Mouse (Mus musculus): ENCODE measurements around the gene Cracr2b. TPM values are rescaled to one million over a fixed set of nuclear protein-coding genes. Genes with fewer than 3 reads are reported as not detected.

The Cracr2b gene
- polyA plus RNA-seq, 1 experiment from 2014 or later = 12.7 TPM

DNA sequence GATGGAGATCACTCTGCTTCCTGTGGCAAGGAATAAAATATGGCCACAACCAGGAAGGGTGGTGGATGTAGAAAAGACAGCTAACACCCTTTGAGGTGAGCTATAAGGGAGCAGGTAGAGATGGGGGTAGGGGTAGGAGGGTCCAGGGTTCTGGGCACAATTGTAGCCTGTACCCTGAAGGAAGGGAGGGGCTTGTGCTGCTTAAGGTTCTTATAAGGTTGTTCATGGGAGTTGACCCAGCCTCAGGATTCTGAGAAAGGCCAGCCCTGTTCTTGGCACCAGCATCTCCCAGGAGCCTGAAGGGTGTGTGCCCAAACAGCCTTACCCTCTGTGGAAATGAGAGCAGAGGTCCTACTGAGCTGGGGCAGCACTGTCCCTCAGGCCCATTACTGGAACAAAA is 9.0 kb upstream of the Cracr2b start:
- Histone ChIP-seq H3K27ac (ENCODE audit: low read depth, low read length) (no peak overlapping the region), H3K4me1 (replicated peaks; ENCODE audit: control insufficient read depth, insufficient read depth, low read length) (peaks cover 9% of the 10 kb centered on the region)
- no peak for ATAC-seq

DNA sequence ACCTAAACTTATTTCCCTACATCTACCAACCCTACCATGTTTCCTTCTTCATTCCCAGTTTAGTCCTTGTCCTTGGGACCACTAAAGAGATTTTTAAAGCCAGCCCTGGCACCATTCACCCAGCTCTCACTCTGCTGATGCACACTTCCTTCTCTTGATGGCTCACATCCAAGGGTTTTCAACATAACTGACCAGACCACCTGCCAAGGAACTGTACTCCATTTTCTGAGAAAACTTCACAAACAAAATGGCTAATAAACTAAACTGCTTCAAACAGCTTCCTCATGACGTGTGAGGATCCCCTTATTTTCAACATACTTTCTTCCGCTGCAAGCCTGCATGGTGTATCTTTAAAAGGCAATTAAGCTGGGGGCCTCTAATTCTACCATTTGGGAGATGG is 7.3 kb upstream of the Cracr2b start:
- H3K4me2 ChIP-seq (replicated peaks; ENCODE audit: low read depth) = no peak overlapping the region
- peaks cover 39% of the 10 kb centered on the region for H3K36me3 ChIP-seq (ENCODE audit: control insufficient read depth, insufficient read depth)
- no peak overlapping the region for H3K27ac ChIP-seq (ENCODE audit: low read depth, low read length)
- no peaks in the 10 kb centered on the region for H3K9me3 ChIP-seq (ENCODE audit: control insufficient read depth)
- TF ChIP-seq CTCF (IDR thresholded peaks at IDR 0.05; ENCODE audit: low read depth) = no peak
- no peaks in the 10 kb centered on the region for H3K27me3 ChIP-seq (replicated peaks; ENCODE audit: control insufficient read depth, insufficient read depth, low read length)
- no peak for ATAC-seq
- H3K9ac ChIP-seq (ENCODE audit: low read depth, low read length) = no peak overlapping the region
- peaks cover 3% of the 10 kb centered on the region for H3K4me1 ChIP-seq (replicated peaks; ENCODE audit: control insufficient read depth, insufficient read depth, low read length)
- no peak overlapping the region for H3K4me3 ChIP-seq (ENCODE audit: low read depth, low read length)
- 66% methylated on average over 2 of the region's 2 CpGs for WGBS

More for the DNA sequence above, 9.0 kb upstream of the Cracr2b start:
- H3K9ac ChIP-seq (ENCODE audit: low read depth, low read length) = no peak overlapping the region
- H3K27me3 ChIP-seq (replicated peaks; ENCODE audit: control insufficient read depth, insufficient read depth, low read length) = no peaks in the 10 kb centered on the region
- no peak overlapping the region for H3K4me3 ChIP-seq (ENCODE audit: low read depth, low read length)
- TF ChIP-seq CTCF (IDR thresholded peaks at IDR 0.05; ENCODE audit: low read depth) = no peak
- no peak overlapping the region for H3K4me2 ChIP-seq (replicated peaks; ENCODE audit: low read depth)
- H3K36me3 ChIP-seq (ENCODE audit: control insufficient read depth, insufficient read depth) = peaks cover 31% of the 10 kb centered on the region
- no peaks in the 10 kb centered on the region for H3K9me3 ChIP-seq (ENCODE audit: control insufficient read depth)

DNA sequence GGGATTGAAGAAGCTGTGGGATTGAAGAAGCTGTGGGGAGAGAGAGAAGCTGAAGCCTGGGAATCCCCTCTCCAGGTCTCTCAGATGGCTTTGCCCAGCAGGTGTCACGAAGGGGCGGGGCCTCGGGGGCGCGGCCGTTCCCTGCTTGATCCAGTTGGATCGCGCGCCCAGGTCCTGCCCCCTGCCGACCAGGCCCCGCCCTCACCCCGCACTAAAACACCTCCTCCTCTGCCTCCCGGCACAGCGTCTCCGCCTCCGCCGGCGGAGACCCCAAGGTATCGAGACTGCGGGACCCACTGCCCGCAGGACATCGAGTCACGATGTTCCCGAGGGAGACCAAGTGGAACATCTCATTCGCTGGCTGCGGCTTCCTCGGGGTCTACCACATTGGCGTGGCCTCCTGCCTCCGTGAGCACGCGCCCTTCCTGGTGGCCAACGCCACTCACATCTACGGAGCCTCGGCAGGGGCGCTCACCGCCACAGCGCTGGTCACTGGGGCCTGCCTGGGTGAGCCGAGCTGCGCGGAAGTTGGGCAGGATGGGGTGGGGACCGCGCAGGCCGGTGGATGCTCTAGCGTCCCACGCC is 5.8 kb upstream of the Cracr2b start, which contains the start of gene Pnpla2:
TSS of gene Pnpla2 (plus strand) at position 232 of the 585 bp plus-strand sequence.
- Histone ChIP-seq H3K4me2 (replicated peaks; ENCODE audit: low read depth) (peak within 1 kb of the TSS; percentile 90), H3K4me1 (replicated peaks; ENCODE audit: control insufficient read depth, insufficient read depth, low read length) (no peaks in the 10 kb centered on the region; the same call in 1 of the 2 replicates), H3K27me3 (replicated peaks; ENCODE audit: control insufficient read depth, insufficient read depth, low read length) (no peaks in the 10 kb centered on the region), H3K9me3 (ENCODE audit: control insufficient read depth) (no peaks in the 10 kb centered on the region), H3K9ac (ENCODE audit: low read depth, low read length) (peak within 1 kb of the TSS; percentile 72), H3K36me3 (ENCODE audit: control insufficient read depth, insufficient read depth) (peaks cover 49% of the 10 kb centered on the region), H3K27ac (ENCODE audit: low read depth, low read length) (peak within 1 kb of the TSS; percentile 95), H3K4me3 (ENCODE audit: low read depth, low read length) (peak within 1 kb of the TSS; percentile 86)
- peak; percentile 81 for ATAC-seq
- TF ChIP-seq CTCF (IDR thresholded peaks at IDR 0.05; ENCODE audit: low read depth) = peak; percentile 38
- WGBS = under 1% methylated on average over 45 of the region's 45 CpGs

DNA sequence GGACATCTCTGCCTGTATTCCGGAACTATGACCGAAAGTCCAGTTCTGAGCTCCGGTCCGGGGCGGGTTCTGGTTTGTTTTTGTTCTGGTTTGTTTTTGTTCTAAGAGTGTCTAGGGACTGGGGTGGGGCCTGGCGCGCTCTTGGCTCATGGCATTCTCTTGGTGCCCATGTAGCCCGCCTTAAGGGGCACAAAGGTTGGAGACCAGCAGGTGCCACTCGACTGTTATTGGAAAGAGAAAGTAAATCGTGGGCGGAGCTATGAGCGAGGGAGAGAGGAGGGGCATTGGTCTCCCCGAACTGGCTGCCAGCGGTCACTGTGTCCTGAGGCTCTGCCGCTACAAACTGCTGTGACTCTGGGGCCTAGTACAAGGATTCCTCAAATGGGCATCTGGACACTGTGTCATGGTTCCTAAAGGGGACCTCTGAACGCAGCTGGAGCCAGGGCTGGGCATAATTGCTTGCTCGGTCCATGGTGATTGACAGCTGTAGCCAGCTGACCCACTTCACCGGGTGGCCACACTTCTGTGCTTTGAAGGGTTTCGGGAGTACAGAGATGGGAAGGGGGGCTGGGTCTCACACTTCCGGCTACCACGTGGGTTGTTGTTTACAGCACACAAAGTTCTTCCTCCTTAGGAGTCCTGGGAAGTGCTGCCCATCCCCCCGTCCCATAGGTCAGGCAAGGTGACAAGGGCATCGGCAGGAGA is 5.1 kb upstream of the Cracr2b start:
- no peaks in the 10 kb centered on the region for H3K9me3 ChIP-seq (ENCODE audit: control insufficient read depth)
- no peaks in the 10 kb centered on the region; the same call in 1 of the 2 replicates for H3K4me1 ChIP-seq (replicated peaks; ENCODE audit: control insufficient read depth, insufficient read depth, low read length)
- no peak for TF ChIP-seq CTCF (IDR thresholded peaks at IDR 0.05; ENCODE audit: low read depth)
- peak overlapping the region; percentile 72 for H3K9ac ChIP-seq (ENCODE audit: low read depth, low read length)
- peak; percentile 60 for ATAC-seq
- H3K4me2 ChIP-seq (replicated peaks; ENCODE audit: low read depth) = peak overlapping the region; percentile 90
- 1% methylated on average over 23 of the region's 23 CpGs for WGBS
- H3K27me3 ChIP-seq (replicated peaks; ENCODE audit: control insufficient read depth, insufficient read depth, low read length) = no peaks in the 10 kb centered on the region
- peaks cover 42% of the 10 kb centered on the region for H3K36me3 ChIP-seq (ENCODE audit: control insufficient read depth, insufficient read depth)
- peak overlapping the region; percentile 95 for H3K27ac ChIP-seq (ENCODE audit: low read depth, low read length)
- H3K4me3 ChIP-seq (ENCODE audit: low read depth, low read length) = peak overlapping the region; percentile 86

DNA sequence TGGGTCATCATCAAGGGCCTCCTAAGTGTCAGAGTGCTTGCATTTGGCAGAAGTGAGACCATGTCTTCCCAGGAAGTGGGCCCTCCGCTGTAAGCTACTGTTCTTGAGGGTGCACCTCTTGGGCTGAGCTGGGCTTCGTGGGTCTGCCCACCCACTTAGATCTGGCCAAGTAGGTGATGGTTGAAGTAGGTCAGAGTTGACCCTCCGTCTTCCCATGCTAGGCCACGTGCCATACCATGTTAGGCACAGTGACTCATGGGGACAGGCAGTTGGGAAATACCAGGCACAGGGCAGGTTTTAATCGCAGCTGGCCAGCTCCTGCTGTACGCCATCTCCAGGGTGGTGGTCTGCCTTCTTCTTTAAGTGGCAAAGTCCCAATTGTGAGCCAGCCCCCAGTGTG is 4.2 kb upstream of the Cracr2b start:
- Histone ChIP-seq H3K27me3 (replicated peaks; ENCODE audit: control insufficient read depth, insufficient read depth, low read length) (no peaks in the 10 kb centered on the region), H3K9ac (ENCODE audit: low read depth, low read length) (no peak overlapping the region), H3K36me3 (ENCODE audit: control insufficient read depth, insufficient read depth) (peaks cover 32% of the 10 kb centered on the region), H3K4me3 (ENCODE audit: low read depth, low read length) (no peak overlapping the region), H3K4me2 (replicated peaks; ENCODE audit: low read depth) (peak overlapping the region; percentile 90), H3K27ac (ENCODE audit: low read depth, low read length) (0 out of 2 replicates have a peak overlapping the region, but pooled peaks have one; percentile 95), H3K4me1 (replicated peaks; ENCODE audit: control insufficient read depth, insufficient read depth, low read length) (no peaks in the 10 kb centered on the region; the same call in 1 of the 2 replicates), H3K9me3 (ENCODE audit: control insufficient read depth) (no peaks in the 10 kb centered on the region)
- TF ChIP-seq CTCF (IDR thresholded peaks at IDR 0.05; ENCODE audit: low read depth) = no peak
- no peak for ATAC-seq
- WGBS = 77% methylated on average over 6 of the region's 6 CpGs

DNA sequence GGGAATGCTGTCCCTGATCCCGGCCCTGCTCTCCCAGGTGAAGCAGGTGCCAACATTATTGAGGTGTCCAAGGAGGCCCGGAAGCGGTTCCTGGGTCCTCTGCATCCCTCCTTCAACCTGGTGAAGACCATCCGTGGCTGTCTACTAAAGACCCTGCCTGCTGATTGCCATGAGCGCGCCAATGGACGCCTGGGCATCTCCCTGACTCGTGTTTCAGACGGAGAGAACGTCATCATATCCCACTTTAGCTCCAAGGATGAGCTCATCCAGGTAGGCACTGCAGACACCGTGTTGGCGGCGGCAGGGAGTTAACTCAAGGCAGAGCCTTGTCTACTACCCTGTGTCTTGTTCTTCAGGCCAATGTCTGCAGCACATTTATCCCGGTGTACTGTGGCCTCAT is 3.7 kb upstream of the Cracr2b start:
- no peak overlapping the region for H3K4me3 ChIP-seq (ENCODE audit: low read depth, low read length)
- WGBS = 93% methylated on average over 14 of the region's 14 CpGs

More for the DNA sequence above, 3.7 kb upstream of the Cracr2b start:
- H3K27me3 ChIP-seq (replicated peaks; ENCODE audit: control insufficient read depth, insufficient read depth, low read length) = no peaks in the 10 kb centered on the region
- peaks cover 27% of the 10 kb centered on the region for H3K36me3 ChIP-seq (ENCODE audit: control insufficient read depth, insufficient read depth)
- H3K4me2 ChIP-seq (replicated peaks; ENCODE audit: low read depth) = no peak overlapping the region
- no peaks in the 10 kb centered on the region for H3K9me3 ChIP-seq (ENCODE audit: control insufficient read depth)
- ATAC-seq = no peak
- no peak for TF ChIP-seq CTCF (IDR thresholded peaks at IDR 0.05; ENCODE audit: low read depth)
- no peaks in the 10 kb centered on the region; the same call in 1 of the 2 replicates for H3K4me1 ChIP-seq (replicated peaks; ENCODE audit: control insufficient read depth, insufficient read depth, low read length)
- H3K27ac ChIP-seq (ENCODE audit: low read depth, low read length) = no peak overlapping the region
- H3K9ac ChIP-seq (ENCODE audit: low read depth, low read length) = no peak overlapping the region

All from intestine, postnatal 0 days (tissue).